Mouse (Mus musculus): ENCODE results near the gene Krt36. TPM values are rescaled to one million over a fixed set of nuclear protein-coding genes. Genes with fewer than 3 reads are reported as not detected.

Krt36 gene
- polyA plus RNA-seq, 1 experiment from 2014 or later, result not detected

- 21% methylated on average over 1 of the region's 1 CpGs for WGBS (ENCODE audit: insufficient replicate concordance)
- ATAC-seq (ENCODE audit: insufficient read depth), result no peak
- no peaks in the 10 kb centered on the region for H3K27me3 ChIP-seq
These were observed 31.6 kb downstream of the Krt36 start for GRCm38 (mm10) chr11:100073873-100074272.

GRCm38 (mm10) chr11:100067293-100068036 lies 38.0 kb downstream of the Krt36 start:
- no peak overlapping the region for H3K27ac ChIP-seq (replicated peaks)
- H3K4me2 ChIP-seq, result no peak overlapping the region
- H3K4me1 ChIP-seq (replicated peaks), result no peaks in the 10 kb centered on the region
- no peak for ATAC-seq (ENCODE audit: insufficient read depth)
- WGBS (ENCODE audit: insufficient replicate concordance), result 62% methylated on average over 17 of the region's 17 CpGs
- H3K9ac ChIP-seq, result no peak overlapping the region
- H3K27me3 ChIP-seq, result no peaks in the 10 kb centered on the region
- no peaks in the 10 kb centered on the region for H3K36me3 ChIP-seq (replicated peaks)
- no peak overlapping the region for H3K4me3 ChIP-seq (replicated peaks)
- H3K9me3 ChIP-seq (replicated peaks), result no peaks in the 10 kb centered on the region

More at GRCm38 (mm10) chr11:100073873-100074272, 31.6 kb downstream of the Krt36 start:
- Histone ChIP-seq H3K4me3 (replicated peaks) (no peak overlapping the region), H3K36me3 (replicated peaks) (no peaks in the 10 kb centered on the region), H3K27ac (replicated peaks) (no peak overlapping the region), H3K9ac (no peak overlapping the region), H3K4me1 (replicated peaks) (no peaks in the 10 kb centered on the region), H3K9me3 (replicated peaks) (no peaks in the 10 kb centered on the region), H3K4me2 (no peak overlapping the region)

GRCm38 (mm10) chr11:100066236-100067010 lies 39.0 kb downstream of the Krt36 start:
- H3K27ac ChIP-seq (replicated peaks), result no peak overlapping the region
- no peak overlapping the region for H3K4me3 ChIP-seq (replicated peaks)
- no peak overlapping the region for H3K4me2 ChIP-seq
- ATAC-seq (ENCODE audit: insufficient read depth), result no peak
- H3K36me3 ChIP-seq (replicated peaks), result no peaks in the 10 kb centered on the region
- H3K9me3 ChIP-seq (replicated peaks), result no peaks in the 10 kb centered on the region
- no peak overlapping the region for H3K9ac ChIP-seq
- no peaks in the 10 kb centered on the region for H3K4me1 ChIP-seq (replicated peaks)
- no peaks in the 10 kb centered on the region for H3K27me3 ChIP-seq
- WGBS (ENCODE audit: insufficient replicate concordance), result 59% methylated on average over 12 of the region's 12 CpGs

- H3K9ac ChIP-seq, result no peak overlapping the region
- H3K9me3 ChIP-seq (replicated peaks), result no peaks in the 10 kb centered on the region
- H3K36me3 ChIP-seq (replicated peaks), result no peaks in the 10 kb centered on the region
- ATAC-seq (ENCODE audit: insufficient read depth), result no peak
- WGBS (ENCODE audit: insufficient replicate concordance), result 63% methylated on average over 8 of the region's 8 CpGs
- no peak overlapping the region for H3K4me3 ChIP-seq (replicated peaks)
- no peak overlapping the region for H3K27ac ChIP-seq (replicated peaks)
- no peaks in the 10 kb centered on the region for H3K27me3 ChIP-seq
- no peaks in the 10 kb centered on the region for H3K4me1 ChIP-seq (replicated peaks)
- no peak overlapping the region for H3K4me2 ChIP-seq
These were observed 46.6 kb downstream of the Krt36 start for GRCm38 (mm10) chr11:100058875-100059274.

GRCm38 (mm10) chr11:100055686-100056655 lies 49.5 kb downstream of the Krt36 start:
- H3K36me3 ChIP-seq (replicated peaks), result no peaks in the 10 kb centered on the region
- H3K27ac ChIP-seq (replicated peaks), result no peak overlapping the region
- no peaks in the 10 kb centered on the region for H3K4me1 ChIP-seq (replicated peaks)
- 44% methylated on average over 9 of the region's 9 CpGs for WGBS (ENCODE audit: insufficient replicate concordance)
- ATAC-seq (ENCODE audit: insufficient read depth), result no peak
- H3K27me3 ChIP-seq, result no peaks in the 10 kb centered on the region
- H3K4me2 ChIP-seq, result no peak overlapping the region
- H3K9ac ChIP-seq, result no peak overlapping the region
- H3K9me3 ChIP-seq (replicated peaks), result no peaks in the 10 kb centered on the region
- no peak overlapping the region for H3K4me3 ChIP-seq (replicated peaks)

Other genes starting within 250 kb of the Krt36 start
- gene Gm11568, start 247.7 kb downstream of the Krt36 start, polyA plus RNA-seq (2015; fragmentation: Nextera tagmentation; extraction: Ambion mirVana), result not detected in 2 replicates
- not detected in 2 replicates for gene Gm11559, start 241.2 kb downstream of the Krt36 start, polyA plus RNA-seq (2015; fragmentation: Nextera tagmentation; extraction: Ambion mirVana)
- not detected in 2 replicates for gene Krtap9-1, start 232.2 kb downstream of the Krt36 start, polyA plus RNA-seq (2015; fragmentation: Nextera tagmentation; extraction: Ambion mirVana)
- gene Gm11567, start 226.4 kb downstream of the Krt36 start, polyA plus RNA-seq (2015; fragmentation: Nextera tagmentation; extraction: Ambion mirVana), result not detected in 2 replicates
- gene Krtap31-1, start 197.7 kb downstream of the Krt36 start, polyA plus RNA-seq (2015; fragmentation: Nextera tagmentation; extraction: Ambion mirVana), result not detected in 2 replicates
- gene Gm11565, start 190.9 kb downstream of the Krt36 start, polyA plus RNA-seq (2015; fragmentation: Nextera tagmentation; extraction: Ambion mirVana), result not detected in 2 replicates
- not detected in 2 replicates for gene Krtap31-2, start 169.3 kb downstream of the Krt36 start, polyA plus RNA-seq (2015; fragmentation: Nextera tagmentation; extraction: Ambion mirVana)
- gene Krtap9-5, start 157.2 kb downstream of the Krt36 start, polyA plus RNA-seq (2015; fragmentation: Nextera tagmentation; extraction: Ambion mirVana), result not detected in 2 replicates
- not detected in 2 replicates for gene Krtap29-1, start 126.6 kb downstream of the Krt36 start, polyA plus RNA-seq (2015; fragmentation: Nextera tagmentation; extraction: Ambion mirVana)
- gene Krtap16-1, start 119.0 kb downstream of the Krt36 start, polyA plus RNA-seq (2015; fragmentation: Nextera tagmentation; extraction: Ambion mirVana), result not detected in 2 replicates
- not detected in 2 replicates for gene Krtap17-1, start 111.6 kb downstream of the Krt36 start, polyA plus RNA-seq (2015; fragmentation: Nextera tagmentation; extraction: Ambion mirVana)
- gene Krt33a, start 89.4 kb downstream of the Krt36 start, polyA plus RNA-seq (2015; fragmentation: Nextera tagmentation; extraction: Ambion mirVana), result not detected in 2 replicates
- not detected in 2 replicates for gene Krt33b, start 75.8 kb downstream of the Krt36 start, polyA plus RNA-seq (2015; fragmentation: Nextera tagmentation; extraction: Ambion mirVana)
- gene Krt34, start 64.1 kb downstream of the Krt36 start, polyA plus RNA-seq (2015; fragmentation: Nextera tagmentation; extraction: Ambion mirVana), result not detected in 2 replicates
- not detected in 2 replicates for gene Krt31, start 55.1 kb downstream of the Krt36 start, polyA plus RNA-seq (2015; fragmentation: Nextera tagmentation; extraction: Ambion mirVana)
- not detected in 2 replicates for gene Krt32, start 17.4 kb downstream of the Krt36 start, polyA plus RNA-seq (2015; fragmentation: Nextera tagmentation; extraction: Ambion mirVana)
- not detected in 2 replicates for gene Krt35, start 9.4 kb downstream of the Krt36 start, polyA plus RNA-seq (2015; fragmentation: Nextera tagmentation; extraction: Ambion mirVana)
- 0.36 TPM in 1 of 2 replicates, not detected in the other for gene Krt13, start 15.9 kb upstream of the Krt36 start, polyA plus RNA-seq (2015; fragmentation: Nextera tagmentation; extraction: Ambion mirVana)
- 0.16 and 0.84 TPM in 2 replicates for gene Krt15, start 30.3 kb upstream of the Krt36 start, polyA plus RNA-seq (2015; fragmentation: Nextera tagmentation; extraction: Ambion mirVana)
- gene Krt19, start 43.0 kb upstream of the Krt36 start, polyA plus RNA-seq (2015; fragmentation: Nextera tagmentation; extraction: Ambion mirVana), result 3.6 and 4.2 TPM in 2 replicates
- not detected in 2 replicates for gene Krt9, start 87.6 kb upstream of the Krt36 start, polyA plus RNA-seq (2015; fragmentation: Nextera tagmentation; extraction: Ambion mirVana)
- 0.50 and 0.76 TPM in 2 replicates for gene Krt14, start 101.9 kb upstream of the Krt36 start, polyA plus RNA-seq (2015; fragmentation: Nextera tagmentation; extraction: Ambion mirVana)
- not detected in 2 replicates for gene Krt16, start 143.3 kb upstream of the Krt36 start, polyA plus RNA-seq (2015; fragmentation: Nextera tagmentation; extraction: Ambion mirVana)
- 0.33 and 0.40 TPM in 2 replicates for gene Krt17, start 155.4 kb upstream of the Krt36 start, polyA plus RNA-seq (2015; fragmentation: Nextera tagmentation; extraction: Ambion mirVana)
- gene Krt42, start 164.2 kb upstream of the Krt36 start, polyA plus RNA-seq (2015; fragmentation: Nextera tagmentation; extraction: Ambion mirVana), result not detected in 2 replicates
- gene Eif1, start 214.3 kb upstream of the Krt36 start, polyA plus RNA-seq (2015; fragmentation: Nextera tagmentation; extraction: Ambion mirVana), result 1,286 and 1,576 TPM in 2 replicates
- not detected in 2 replicates for gene Gast, start 228.8 kb upstream of the Krt36 start, polyA plus RNA-seq (2015; fragmentation: Nextera tagmentation; extraction: Ambion mirVana)